Mouse (Mus musculus) CD4-positive helper T cell, adult 2 months (primary cell): ENCODE data around the gene Fam178b.

ENCODE experiments used
- DNase-seq: peaks from one replicate; pipeline ENCODE4 v3.0.0-alpha.2; 2012; ENCODE audit warnings: low read depth, missing footprints, low spot score

Gene Fam178b

GRCm38 (mm10) chr1:36588476-36589450 is 94.2 kb downstream of the Fam178b start:
- DNase-seq, result no peak

- no peak for DNase-seq
These were observed 95.1 kb downstream of the Fam178b start for GRCm38 (mm10) chr1:36587860-36588259.

DNA sequence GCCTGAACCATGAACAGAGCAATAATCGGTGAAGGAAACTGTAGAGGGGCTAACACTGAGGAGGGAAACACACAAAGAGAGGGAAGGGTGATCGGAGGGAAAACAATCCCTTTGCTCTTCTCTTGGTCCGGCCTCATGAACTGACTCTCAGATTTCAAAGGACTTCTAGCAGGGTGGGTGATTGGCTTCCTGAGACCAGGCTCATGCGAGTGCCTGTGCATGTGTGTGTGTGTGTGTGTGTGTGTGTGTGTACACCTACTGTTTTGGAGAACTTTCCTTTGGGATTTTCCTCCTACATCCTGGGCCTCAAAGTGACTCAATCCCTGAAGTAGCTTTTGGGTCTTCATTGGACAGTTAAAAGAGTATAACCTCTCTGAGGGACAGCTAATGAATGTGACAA is 96.7 kb downstream of the Fam178b start:
- no peak for DNase-seq

GRCm38 (mm10) chr1:36583408-36584116 is 99.4 kb downstream of the Fam178b start:
- no peak for DNase-seq

DNA sequence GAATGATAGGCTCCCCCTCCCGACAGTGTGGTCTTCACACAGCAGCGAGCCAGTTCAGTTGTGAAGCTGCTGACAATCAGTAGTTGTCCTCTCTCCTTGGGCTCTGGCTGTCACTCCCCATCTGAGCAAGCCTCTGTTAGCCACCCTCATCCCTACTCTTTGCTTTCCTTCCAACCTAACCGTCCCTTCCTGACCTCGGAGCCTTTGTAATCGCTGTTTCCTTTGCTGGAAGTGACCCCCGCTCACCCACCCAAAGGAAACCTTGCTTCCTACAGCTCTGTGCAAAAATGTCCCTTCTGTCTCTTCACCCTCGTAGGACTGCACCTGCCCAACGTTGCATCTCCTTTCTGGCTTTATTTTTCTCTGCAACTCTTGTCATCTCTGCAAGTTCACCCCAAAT is 100.8 kb downstream of the Fam178b start:
- no peak for DNase-seq

DNA sequence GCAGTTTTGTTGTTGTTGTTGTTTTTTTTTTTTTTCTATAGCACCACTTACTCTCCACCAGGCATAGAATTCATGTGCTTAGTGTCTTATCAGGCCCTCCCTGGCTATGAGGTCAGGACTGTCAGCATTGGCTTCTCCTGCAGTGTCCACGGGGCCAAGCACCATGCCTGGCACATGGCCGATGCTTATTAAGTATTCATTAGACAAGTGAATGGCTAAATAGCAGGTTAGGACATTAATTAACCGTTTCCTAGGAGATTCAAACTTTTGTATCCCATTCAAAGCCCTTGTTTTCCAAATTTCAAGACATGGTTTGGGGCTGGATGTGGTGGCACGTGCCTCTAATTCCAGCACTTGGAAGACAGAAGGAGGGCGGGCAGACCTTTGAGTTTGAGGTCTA is 101.7 kb downstream of the Fam178b start:
- DNase-seq, result no peak

DNA sequence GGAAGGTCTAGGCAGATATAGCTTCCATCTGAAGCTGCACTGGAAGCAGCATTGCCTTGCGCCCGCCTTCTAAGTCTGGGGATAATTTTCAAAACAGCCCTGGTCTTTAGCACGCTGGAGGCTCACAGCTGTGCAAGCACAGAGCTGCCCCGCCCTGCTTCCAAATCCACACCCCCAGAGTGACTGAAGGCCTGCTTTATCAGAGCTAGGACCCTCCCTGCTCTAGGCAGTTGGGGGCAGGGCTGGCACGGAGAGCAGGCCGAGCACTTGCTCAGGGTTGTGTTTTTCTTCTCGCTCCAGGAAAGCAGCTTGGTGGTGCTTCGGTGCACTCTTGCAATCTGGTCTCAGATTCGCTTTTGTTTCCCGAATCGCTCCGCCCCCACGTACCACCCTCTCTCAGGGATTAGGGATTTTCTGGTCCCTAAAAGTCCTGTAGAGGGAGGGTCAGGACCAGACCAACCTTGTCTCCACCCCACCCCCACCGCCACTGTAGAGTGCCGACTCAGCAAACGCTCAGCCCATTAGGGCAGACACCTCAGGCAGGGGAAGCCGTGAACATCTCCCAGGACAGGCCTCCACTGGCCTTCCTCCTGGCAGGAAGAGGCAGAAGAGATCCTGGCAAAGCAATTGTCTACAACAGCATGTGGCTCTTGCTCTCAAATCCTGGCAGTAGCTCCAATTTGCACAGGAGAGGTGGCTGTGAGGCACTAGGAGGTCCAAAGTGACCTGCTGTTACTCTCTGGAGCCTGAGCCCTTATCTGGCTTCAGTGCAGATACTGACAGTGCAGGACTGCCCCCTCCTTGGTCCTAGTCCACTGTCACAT is 102.4 kb downstream of the Fam178b start:
- no peak for DNase-seq

DNA sequence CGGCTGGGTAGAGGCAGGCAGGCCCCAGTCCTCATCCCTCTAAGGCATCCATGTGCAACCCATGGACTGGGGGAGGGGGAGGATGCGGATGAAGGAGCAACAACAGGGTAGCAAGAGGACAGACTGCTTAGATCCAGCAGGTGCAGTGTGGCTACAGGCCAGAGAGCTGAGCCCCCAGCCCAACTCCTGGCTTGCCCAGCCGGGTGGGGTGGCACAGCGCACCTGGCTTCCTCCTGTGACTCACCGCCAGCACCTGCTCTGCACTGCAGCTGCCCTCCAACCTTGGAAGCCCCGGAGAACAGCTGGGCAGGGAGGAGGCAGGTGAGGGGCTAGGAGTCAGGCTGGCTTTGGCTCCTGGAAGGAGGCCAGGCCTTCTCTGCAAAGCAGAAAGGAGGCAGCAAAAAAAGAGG is 103.0 kb downstream of the Fam178b start:
- no peak for DNase-seq

GRCm38 (mm10) chr1:36576991-36577675 is 105.8 kb downstream of the Fam178b start:
- no peak for DNase-seq

- DNase-seq, result no peak
These were observed 107.6 kb downstream of the Fam178b start for GRCm38 (mm10) chr1:36575347-36575746.

DNA sequence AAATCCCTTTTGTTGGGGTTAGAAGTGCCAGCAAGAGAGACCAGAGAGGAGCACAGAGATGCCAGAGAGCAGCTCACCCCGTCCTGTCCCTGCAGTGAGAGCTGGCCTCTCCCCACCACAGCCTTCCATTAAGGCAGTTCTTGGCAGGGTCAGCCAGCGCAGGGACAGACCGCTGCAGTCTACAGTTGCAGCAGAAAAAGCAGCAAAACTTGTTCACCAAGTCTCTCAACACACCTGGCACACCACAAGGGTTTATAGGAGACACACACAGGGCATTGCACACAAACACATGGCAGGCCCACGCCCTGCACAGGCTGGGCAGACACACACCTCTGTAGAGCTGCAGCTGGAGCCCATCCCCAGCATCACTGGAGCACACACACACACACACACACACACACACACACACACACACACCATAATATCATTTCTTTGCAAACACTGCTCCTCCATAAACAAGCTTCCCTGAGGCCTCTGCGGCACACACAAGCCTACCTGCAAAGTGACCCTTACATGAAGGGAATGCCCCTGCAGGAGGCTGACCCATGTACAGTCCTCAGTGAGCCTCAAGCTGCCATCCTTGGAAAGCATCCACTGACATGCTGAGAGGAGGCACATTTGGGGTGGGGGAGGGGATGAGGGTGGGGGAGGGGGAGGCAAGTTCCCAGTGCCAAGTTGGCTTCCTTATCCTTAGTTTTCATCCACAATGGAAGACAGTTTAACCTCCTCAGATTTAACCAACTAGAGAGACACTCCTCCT is 108.6 kb downstream of the Fam178b start:
- DNase-seq, result no peak

DNA sequence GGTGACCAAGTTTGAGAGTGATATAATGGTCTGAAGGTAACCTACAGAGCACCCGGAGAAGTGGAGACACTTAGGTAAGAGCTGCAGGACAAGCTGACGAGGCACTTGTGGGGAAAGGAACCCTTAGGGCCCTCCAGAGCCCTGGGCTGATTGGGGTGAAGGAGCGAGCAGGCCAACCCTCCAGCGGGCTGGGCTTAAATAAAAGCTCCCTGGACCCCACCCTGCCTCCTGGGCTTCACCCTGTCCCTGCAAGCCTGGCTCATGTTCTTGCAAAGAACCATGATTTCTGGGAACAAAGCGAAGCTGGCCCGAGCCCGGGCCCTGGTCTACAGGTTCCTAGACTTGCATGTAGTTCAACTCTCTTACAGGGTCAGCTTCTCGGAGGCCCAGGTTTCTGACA is 109.5 kb downstream of the Fam178b start:
- no peak for DNase-seq

DNA sequence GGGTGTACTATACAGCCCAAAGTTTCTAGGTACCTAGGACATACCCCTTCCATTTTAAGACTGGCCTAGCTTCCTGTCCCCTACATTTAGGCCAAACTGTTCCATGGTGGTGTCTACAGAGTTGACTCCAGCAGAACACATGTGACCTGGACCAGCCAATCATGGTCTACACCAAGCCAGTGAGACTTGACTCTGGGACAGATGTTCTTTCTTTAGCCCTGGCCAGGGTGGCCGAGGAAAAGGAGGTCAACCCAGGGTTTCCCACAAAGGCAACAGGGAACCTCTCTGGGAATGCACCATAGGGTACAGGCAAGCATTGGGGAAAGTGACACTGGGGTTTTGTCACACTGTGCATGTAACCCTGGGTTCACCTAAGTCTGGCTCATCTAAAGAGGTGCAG is 110.3 kb downstream of the Fam178b start:
- no peak for DNase-seq

DNA sequence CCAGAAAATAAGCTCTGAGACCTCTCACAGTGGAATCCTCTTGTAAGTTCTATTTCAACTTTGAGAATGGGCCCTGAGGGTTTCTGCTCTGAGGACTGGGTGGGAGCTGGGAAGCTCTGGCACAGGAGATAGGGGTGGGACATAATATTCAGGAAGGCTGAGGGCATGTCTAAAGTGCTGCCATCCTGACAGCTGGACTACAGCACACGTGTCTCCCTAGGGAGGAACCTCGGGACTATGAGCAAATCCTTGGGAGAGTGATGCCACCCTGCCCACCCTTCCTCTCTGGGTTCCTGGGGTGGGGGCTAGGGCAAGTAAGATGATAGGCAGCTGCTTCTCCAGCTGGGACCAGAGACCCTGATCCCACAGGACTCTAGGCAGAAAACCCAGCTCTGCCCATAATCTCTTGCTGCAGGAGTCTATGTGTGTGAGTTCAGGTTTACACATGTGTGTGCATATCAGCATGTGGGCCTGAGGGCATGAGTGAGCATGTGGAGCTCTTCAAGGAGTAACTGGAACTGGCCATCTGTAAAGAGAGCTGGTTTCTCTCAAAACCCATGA is 110.8 kb downstream of the Fam178b start:
- DNase-seq, result no peak

GRCm38 (mm10) chr1:36571627-36572026 is 111.4 kb downstream of the Fam178b start:
- DNase-seq, result no peak

- DNase-seq, result no peak
These were observed 112.7 kb downstream of the Fam178b start for GRCm38 (mm10) chr1:36570320-36570719.

- no peak for DNase-seq
These were observed 113.2 kb downstream of the Fam178b start for GRCm38 (mm10) chr1:36569694-36570276.

GRCm38 (mm10) chr1:36568776-36569175 is 114.2 kb downstream of the Fam178b start:
- DNase-seq, result no peak

GRCm38 (mm10) chr1:36567818-36568603 is 115.0 kb downstream of the Fam178b start:
- no peak for DNase-seq
